Mouse (Mus musculus): ENCODE data around the gene Pcca. TPM values are rescaled to one million over a fixed set of nuclear protein-coding genes. Genes with fewer than 3 reads are reported as not detected.
"Not testable (repeated sequence)": the region's sequence is repeated elsewhere in the genome, so short reads cannot be mapped to it uniquely, and the experiment has no call there.

The Pcca gene
- polyA plus RNA-seq, 1 experiment from 2014 or later: 35.8 TPM

DNA sequence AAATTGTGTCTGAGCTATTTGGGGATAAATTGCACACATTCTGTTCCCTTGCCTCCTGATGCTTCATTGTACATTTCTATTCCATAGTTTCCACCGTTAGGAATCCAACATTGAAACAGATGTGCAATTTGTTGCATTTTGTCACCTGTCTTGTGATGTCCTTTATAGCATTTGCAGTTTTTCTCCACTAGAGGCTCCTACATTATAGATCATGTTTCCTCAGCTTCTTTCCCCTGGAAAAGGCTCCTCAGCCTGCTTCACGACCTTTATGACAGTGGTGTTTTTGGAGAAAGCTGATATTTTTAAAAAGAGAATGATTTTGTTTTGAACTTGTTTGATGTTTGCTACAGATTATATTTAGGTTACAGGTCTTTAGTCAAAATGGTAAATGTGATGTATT lies 25.1 kb upstream of the Pcca start:
- no peak overlapping the region for H3K4me3 ChIP-seq
- H3K27me3 ChIP-seq (ENCODE audit: low read depth, poor library complexity, severe bottlenecking): no peaks in the 10 kb centered on the region
- WGBS: 32% methylated on average over 2 of the region's 2 CpGs
- no peaks in the 10 kb centered on the region for H3K4me1 ChIP-seq
- no peak for DNase-seq (ENCODE audit: low spot score)
- no peaks in the 10 kb centered on the region for H3K9me3 ChIP-seq (replicated peaks)
- H3K36me3 ChIP-seq: no peaks in the 10 kb centered on the region
- H3K27ac ChIP-seq: no peak overlapping the region

GRCm38 (mm10) chr14:122511519-122511918 lies 22.6 kb upstream of the Pcca start:
- no peaks in the 10 kb centered on the region for H3K27me3 ChIP-seq (ENCODE audit: low read depth, poor library complexity, severe bottlenecking)
- WGBS: 72% methylated on average over 3 of the region's 3 CpGs
- no peaks in the 10 kb centered on the region for H3K36me3 ChIP-seq
- H3K4me3 ChIP-seq: no peak overlapping the region
- DNase-seq (ENCODE audit: low spot score): no peak
- no peaks in the 10 kb centered on the region for H3K4me1 ChIP-seq
- no peaks in the 10 kb centered on the region for H3K9me3 ChIP-seq (replicated peaks)
- no peak overlapping the region for H3K27ac ChIP-seq

- 82% methylated on average over 1 of the region's 1 CpGs for WGBS
- no peak for DNase-seq (ENCODE audit: low spot score)
- Histone ChIP-seq H3K9me3 (replicated peaks) (no peaks in the 10 kb centered on the region), H3K4me1 (no peaks in the 10 kb centered on the region), H3K27me3 (ENCODE audit: low read depth, poor library complexity, severe bottlenecking) (no peaks in the 10 kb centered on the region), H3K27ac (no peak overlapping the region), H3K4me3 (no peak overlapping the region), H3K36me3 (no peaks in the 10 kb centered on the region)
Observed at GRCm38 (mm10) chr14:122513511-122514036, 20.6 kb upstream of the Pcca start.

DNA sequence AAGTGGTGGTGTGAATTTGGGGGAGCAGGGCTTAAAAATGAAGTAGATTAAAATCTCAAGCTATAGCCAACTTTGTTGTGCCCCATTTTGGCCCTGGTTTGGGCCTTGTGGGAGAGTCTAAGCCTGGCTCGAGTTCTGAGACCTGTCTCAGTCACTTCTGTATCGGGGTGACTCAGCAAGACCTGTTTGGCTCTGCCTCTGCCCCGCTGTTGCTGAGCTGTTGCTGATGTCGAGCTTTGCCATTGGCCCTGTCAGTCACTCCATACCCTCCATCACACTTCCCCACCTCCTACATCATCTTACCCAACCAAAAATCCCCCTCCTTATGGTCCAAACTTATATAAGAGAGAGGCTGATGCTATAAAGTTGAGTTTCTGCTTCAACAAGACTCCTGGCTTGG lies 5.6 kb upstream of the Pcca start:
- no peaks in the 10 kb centered on the region for H3K36me3 ChIP-seq
- H3K4me3 ChIP-seq: no peak overlapping the region
- H3K27me3 ChIP-seq (ENCODE audit: low read depth, poor library complexity, severe bottlenecking): no peaks in the 10 kb centered on the region
- H3K4me1 ChIP-seq: peaks cover 2% of the 10 kb centered on the region; the same call in 1 of the 2 replicates
- DNase-seq (ENCODE audit: low spot score): no peak
- H3K27ac ChIP-seq: no peak overlapping the region
- H3K9me3 ChIP-seq (replicated peaks): no peaks in the 10 kb centered on the region
- WGBS: 72% methylated on average over 4 of the region's 4 CpGs

GRCm38 (mm10) chr14:122535986-122536385 lies 1.9 kb downstream of the Pcca start:
- H3K27me3 ChIP-seq (ENCODE audit: low read depth, poor library complexity, severe bottlenecking): no peaks in the 10 kb centered on the region
- H3K27ac ChIP-seq: no peak overlapping the region
- no peaks in the 10 kb centered on the region for H3K36me3 ChIP-seq
- no peak overlapping the region for H3K4me3 ChIP-seq
- H3K9me3 ChIP-seq (replicated peaks): no peaks in the 10 kb centered on the region
- no peak for DNase-seq (ENCODE audit: low spot score)
- WGBS: 94% methylated on average over 1 of the region's 1 CpGs
- peaks cover 27% of the 10 kb centered on the region for H3K4me1 ChIP-seq

- Histone ChIP-seq H3K36me3 (peaks cover 6% of the 10 kb centered on the region), H3K27ac (no peak overlapping the region), H3K9me3 (replicated peaks) (no peaks in the 10 kb centered on the region), H3K27me3 (ENCODE audit: low read depth, poor library complexity, severe bottlenecking) (no peaks in the 10 kb centered on the region), H3K4me3 (no peak overlapping the region), H3K4me1 (no peaks in the 10 kb centered on the region)
- 91% methylated on average over 1 of the region's 1 CpGs for WGBS
- no peak for DNase-seq (ENCODE audit: low spot score)
Observed at GRCm38 (mm10) chr14:122548421-122548820, 14.3 kb downstream of the Pcca start.

DNA sequence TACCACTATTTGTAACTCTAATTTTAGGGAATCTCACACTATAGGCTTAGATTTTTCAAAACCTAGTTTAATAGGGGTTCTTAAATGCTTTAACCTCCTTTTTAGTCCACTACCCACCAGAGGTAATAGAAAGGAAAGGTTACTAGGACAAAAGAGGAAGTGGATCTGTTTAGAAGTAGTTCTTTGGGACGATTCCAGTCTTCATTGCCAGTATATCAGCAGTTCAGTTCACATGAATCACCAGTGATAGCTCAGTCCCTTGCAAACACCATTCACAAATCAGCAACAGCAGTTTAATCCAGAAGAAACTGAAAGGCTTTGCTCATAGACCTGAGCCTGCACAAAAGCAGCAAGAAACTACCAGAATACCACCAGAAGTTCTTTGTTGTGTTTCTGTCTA lies 14.8 kb downstream of the Pcca start:
- no peaks in the 10 kb centered on the region for H3K9me3 ChIP-seq (replicated peaks)
- H3K4me3 ChIP-seq: no peak overlapping the region
- no peaks in the 10 kb centered on the region for H3K4me1 ChIP-seq
- no peaks in the 10 kb centered on the region for H3K27me3 ChIP-seq (ENCODE audit: low read depth, poor library complexity, severe bottlenecking)
- DNase-seq (ENCODE audit: low spot score): no peak
- WGBS: 92% methylated on average over 1 of the region's 1 CpGs
- H3K36me3 ChIP-seq: peaks cover 6% of the 10 kb centered on the region
- no peak overlapping the region for H3K27ac ChIP-seq

DNA sequence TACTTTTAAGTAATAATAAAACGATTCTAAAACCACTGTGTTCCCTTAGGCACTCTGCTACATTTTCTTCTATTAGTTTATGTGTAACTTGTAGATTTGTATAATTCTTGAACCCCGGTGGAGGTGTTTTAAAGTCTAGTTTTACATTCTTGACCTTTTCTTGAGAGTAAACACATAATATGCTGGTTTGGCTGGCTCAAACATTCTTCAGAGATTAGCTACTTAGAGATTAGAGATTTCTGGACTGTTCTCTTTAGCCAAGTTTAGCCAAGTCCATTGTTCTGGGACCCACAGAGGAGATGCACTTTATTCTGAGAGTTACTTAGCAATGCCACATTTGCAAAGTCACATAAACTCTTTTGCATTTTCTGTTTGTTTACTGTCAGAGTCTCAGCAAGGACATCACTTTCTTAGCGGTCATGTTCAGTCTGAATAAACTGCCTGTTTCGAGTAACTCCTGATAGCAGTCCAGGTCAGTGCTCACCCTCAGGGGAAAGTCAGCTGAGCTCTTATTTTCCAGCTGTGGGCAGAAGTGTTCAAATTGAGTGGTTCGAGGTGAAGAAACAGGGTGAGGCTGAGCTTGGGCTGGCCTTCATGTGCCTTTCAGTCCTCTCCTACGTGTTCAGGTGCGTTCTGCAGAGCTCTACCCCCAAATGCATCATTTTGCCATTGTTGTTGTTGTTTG lies 18.8 kb downstream of the Pcca start:
- no peaks in the 10 kb centered on the region for H3K4me1 ChIP-seq
- 90% methylated on average over 7 of the region's 7 CpGs for whole genome bisulfite sequencing
- no peak overlapping the region for H3K4me3 ChIP-seq
- H3K27me3 ChIP-seq (ENCODE audit: low read depth, poor library complexity, severe bottlenecking): no peaks in the 10 kb centered on the region
- DNase-seq (ENCODE audit: low spot score): no peak
- no peak overlapping the region for H3K27ac ChIP-seq
- no peaks in the 10 kb centered on the region for H3K9me3 ChIP-seq (replicated peaks)
- peaks cover 6% of the 10 kb centered on the region for H3K36me3 ChIP-seq

DNA sequence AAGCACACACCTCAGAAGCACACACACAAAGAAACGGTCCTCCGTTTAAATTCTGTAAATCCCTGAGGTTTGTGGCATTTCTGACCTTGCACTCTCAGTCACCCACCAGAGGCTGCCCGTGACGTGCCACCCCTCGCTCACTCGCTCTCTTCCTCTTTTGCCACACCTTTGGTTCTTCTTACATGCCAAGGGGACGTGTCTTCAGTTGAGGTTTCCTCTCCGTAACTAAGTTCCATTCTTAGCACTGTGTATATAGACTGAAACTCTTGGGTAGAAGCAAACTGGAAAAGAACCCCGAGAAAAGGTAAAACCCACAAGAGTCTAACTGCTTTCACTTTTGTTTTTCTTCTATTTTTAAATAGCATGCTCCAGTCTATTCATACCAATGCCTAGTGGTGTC lies 23.2 kb downstream of the Pcca start:
- Histone ChIP-seq H3K9me3 (replicated peaks) (no peaks in the 10 kb centered on the region), H3K36me3 (no peaks in the 10 kb centered on the region), H3K4me3 (no peak overlapping the region), H3K27ac (no peak overlapping the region), H3K27me3 (ENCODE audit: low read depth, poor library complexity, severe bottlenecking) (no peaks in the 10 kb centered on the region), H3K4me1 (no peaks in the 10 kb centered on the region)
- WGBS: 92% methylated on average over 9 of the region's 9 CpGs
- DNase-seq (ENCODE audit: low spot score): no peak

DNA sequence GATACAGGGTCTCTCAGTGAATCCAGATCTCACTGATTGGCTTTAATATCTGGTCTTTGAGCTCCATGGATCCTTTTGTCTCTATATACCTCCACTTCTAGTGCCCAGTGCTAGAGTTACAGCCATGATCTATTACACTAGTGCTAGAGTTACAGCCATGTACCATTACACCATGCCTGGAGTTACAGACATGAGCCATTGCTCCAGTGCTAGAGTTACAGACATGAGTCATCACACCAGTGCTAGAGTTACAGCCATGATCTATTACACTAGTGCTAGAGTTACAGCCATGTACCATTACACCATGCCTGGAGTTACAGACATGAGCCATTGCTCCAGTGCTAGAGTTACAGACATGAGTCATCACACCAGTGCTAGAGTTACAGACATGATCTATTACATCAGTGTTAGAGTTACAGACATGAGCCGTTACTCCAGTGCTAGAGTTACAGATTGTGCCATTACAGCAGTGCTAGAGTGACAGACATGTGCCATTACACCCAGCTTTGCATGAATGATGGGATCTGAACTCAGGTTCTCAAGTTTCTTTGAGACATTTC lies 26.8 kb downstream of the Pcca start:
- peaks cover 15% of the 10 kb centered on the region for H3K36me3 ChIP-seq
- H3K27me3 ChIP-seq (ENCODE audit: low read depth, poor library complexity, severe bottlenecking); H3K4me1 ChIP-seq; DNase-seq (ENCODE audit: low spot score); H3K27ac ChIP-seq; H3K4me3 ChIP-seq; H3K9me3 ChIP-seq (replicated peaks): not testable (repeated sequence)
- WGBS: 87% methylated on average over 1 of the region's 1 CpGs

- H3K4me3 ChIP-seq: no peak overlapping the region
- H3K27me3 ChIP-seq (ENCODE audit: low read depth, poor library complexity, severe bottlenecking): no peaks in the 10 kb centered on the region
- no peaks in the 10 kb centered on the region for H3K9me3 ChIP-seq (replicated peaks)
- H3K27ac ChIP-seq: no peak overlapping the region
- 88% methylated on average over 9 of the region's 9 CpGs for WGBS
- no peaks in the 10 kb centered on the region for H3K36me3 ChIP-seq
- DNase-seq (ENCODE audit: low spot score): no peak
- peaks cover 7% of the 10 kb centered on the region; the same call in 1 of the 2 replicates for H3K4me1 ChIP-seq
Observed at GRCm38 (mm10) chr14:122570862-122571261, 36.7 kb downstream of the Pcca start.

DNA sequence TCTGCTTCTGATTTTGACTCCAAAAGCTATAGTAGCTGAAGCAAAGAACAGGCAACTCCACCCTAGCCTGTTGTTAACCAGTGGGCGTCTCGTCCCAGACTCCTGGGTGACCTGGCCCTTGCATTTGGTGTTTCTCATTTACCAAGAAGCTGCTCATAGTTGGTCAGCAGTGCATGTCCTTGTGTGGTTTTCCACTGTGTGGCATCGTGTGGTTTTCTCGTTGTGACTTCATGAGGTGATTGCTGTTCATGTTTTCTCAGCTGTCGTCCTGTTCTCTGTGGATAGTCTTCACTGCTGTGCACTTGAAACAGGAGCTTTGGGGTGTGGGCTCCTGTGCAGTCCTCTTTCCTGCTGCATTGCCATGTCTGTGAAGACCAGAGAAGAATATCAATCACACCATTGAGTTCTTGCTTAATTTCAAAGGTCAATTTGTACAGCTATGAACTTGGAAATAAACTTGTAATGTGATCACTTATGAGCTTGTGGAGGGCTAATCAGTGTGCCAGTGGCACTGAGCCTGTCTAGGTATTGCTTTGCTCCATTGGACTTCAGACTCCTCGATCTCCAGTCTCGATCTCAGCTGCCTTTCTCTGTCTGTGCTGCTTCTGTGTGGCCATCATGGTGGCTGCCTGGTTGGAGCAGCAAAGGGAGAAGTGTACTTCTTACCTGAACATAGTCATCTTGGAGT lies 40.1 kb downstream of the Pcca start:
- Histone ChIP-seq H3K27ac (no peak overlapping the region), H3K27me3 (ENCODE audit: low read depth, poor library complexity, severe bottlenecking) (no peaks in the 10 kb centered on the region), H3K4me3 (no peak overlapping the region), H3K36me3 (peaks cover 10% of the 10 kb centered on the region), H3K9me3 (replicated peaks) (no peaks in the 10 kb centered on the region), H3K4me1 (peaks cover 7% of the 10 kb centered on the region; the same call in 1 of the 2 replicates)
- DNase-seq (ENCODE audit: low spot score): no peak
- 89% methylated on average over 7 of the region's 7 CpGs for WGBS

DNA sequence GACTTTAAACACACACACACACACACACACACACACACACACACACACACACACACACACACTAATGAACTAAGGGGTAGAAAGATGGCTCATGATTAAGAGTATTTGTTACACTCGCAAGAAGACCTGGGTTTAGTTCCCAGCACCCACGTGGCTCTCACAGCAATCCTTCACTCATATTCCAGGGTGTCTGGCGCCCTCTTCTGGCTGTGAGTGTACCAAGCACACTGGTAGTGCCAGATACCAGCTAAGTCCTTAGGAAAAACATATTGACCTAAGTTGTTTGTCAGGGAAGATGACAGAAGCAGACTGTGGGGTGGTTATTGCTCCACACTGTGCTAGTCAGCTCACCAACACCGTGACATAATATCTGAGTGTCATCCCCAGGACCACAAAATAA lies 43.7 kb downstream of the Pcca start:
- Histone ChIP-seq H3K4me1 (peaks cover 27% of the 10 kb centered on the region), H3K36me3 (peaks cover 10% of the 10 kb centered on the region), H3K27me3 (ENCODE audit: low read depth, poor library complexity, severe bottlenecking) (no peaks in the 10 kb centered on the region), H3K9me3 (replicated peaks) (no peaks in the 10 kb centered on the region), H3K4me3 (no peak overlapping the region), H3K27ac (no peak overlapping the region)
- 77% methylated on average over 4 of the region's 4 CpGs for WGBS
- DNase-seq (ENCODE audit: low spot score): no peak

Measured in limb, embryonic 10.5 days (tissue).